Mouse (Mus musculus): ENCODE results near the gene Sdr42e1.

Gene Sdr42e1

GRCm38 (mm10) chr8:117673430-117673830 is at the start of gene Sdr42e1:
Gene Sdr42e1 (minus strand): TSS chr8:117673689.
- no peak for TF ChIP-seq GATA4 (IDR thresholded peaks at IDR 0.05; ENCODE audit: insufficient replicate concordance, low read length)

- peak; percentile 36; the same call in 1 of the 2 replicates for TF ChIP-seq GATA4 (IDR thresholded peaks at IDR 0.05; ENCODE audit: insufficient replicate concordance, low read length)
These were observed 44.8 kb upstream of the Sdr42e1 start for GRCm38 (mm10) chr8:117718152-117718860.

GRCm38 (mm10) chr8:117715896-117716295 is 42.4 kb upstream of the Sdr42e1 start:
- TF ChIP-seq GATA4 (IDR thresholded peaks at IDR 0.05; ENCODE audit: insufficient replicate concordance, low read length), result no peak

DNA sequence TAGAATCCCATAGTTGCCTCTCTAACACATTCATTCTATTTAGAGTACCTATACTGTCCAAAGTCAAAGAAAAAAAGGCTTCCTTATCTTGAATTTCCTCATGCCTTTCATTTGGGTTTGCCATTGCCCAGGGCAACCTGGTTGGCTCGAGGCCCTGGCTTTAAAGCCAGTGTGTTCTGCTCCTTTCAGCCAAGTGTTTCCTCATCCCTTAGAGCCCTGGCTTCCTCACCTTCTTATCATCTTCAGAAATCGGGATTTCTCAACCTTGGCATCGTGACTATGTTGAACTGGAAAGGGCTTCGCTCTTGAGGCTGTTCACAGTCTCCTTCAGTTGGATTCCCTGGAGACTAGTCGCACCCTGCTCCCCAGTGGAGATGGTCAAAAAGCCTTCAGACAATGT is 41.1 kb upstream of the Sdr42e1 start:
- TF ChIP-seq GATA4 (IDR thresholded peaks at IDR 0.05; ENCODE audit: insufficient replicate concordance, low read length), result peak; percentile 86; the same call in 1 of the 2 replicates

DNA sequence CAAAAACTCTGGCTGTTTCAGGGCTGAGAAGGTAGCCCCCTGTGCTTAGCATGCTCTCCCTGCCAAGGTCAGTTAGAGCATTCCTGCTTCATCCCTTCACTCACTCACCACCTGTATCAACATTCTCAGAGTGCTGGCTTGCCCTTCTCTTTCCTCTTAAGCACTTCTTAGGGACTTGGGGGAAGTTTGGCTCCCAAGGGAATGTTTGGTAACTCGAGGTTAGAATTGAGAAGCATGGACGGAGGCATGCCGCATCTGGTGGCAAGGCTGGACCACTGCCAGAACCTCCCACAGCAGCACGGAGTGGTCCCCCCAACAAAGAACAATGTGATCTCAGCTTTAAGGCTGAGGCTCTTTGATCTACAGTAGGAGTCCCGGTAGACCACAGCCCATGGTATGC is 38.7 kb upstream of the Sdr42e1 start:
- TF ChIP-seq GATA4 (IDR thresholded peaks at IDR 0.05; ENCODE audit: insufficient replicate concordance, low read length), result no peak

DNA sequence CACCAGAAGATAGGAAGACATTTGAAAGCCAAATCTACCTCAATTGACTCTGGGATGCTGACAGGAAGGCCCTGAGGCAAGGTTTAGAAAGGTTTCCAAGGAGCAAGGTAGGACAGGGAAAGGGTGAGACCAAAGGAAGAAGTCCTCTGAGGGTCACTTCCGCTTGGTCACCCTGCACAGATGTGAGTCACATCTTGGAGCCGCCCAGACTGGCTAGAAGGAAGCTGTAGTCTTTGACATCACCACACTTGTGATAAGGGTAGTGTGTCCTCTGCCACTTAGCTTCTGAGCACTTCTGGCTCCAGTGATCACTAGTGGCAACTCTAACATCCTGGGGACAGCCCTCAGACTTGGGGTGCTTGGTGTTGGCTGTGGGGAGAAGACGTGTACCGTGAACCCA is 32.7 kb upstream of the Sdr42e1 start:
- TF ChIP-seq GATA4 (IDR thresholded peaks at IDR 0.05; ENCODE audit: insufficient replicate concordance, low read length), result no peak

DNA sequence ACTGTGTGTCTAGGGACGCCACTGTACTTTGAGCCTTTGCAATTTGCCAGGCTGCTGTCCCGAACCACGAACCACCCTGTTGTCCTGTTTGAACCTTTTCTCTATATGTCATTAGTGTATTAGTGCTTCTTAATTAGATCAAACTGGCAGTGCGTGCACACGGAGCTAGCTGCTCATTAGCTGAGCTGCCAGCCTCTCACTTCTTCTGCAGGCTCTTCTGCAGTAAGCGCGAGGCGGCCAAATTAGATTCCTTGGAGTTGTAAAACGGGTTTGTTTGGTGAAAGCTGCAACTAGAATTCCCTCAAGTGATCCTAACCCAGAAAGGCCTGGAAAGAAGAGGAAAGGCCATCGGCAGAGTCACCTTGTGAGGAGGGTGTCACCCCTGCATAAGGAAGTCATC is 29.2 kb upstream of the Sdr42e1 start:
- no peak for TF ChIP-seq GATA4 (IDR thresholded peaks at IDR 0.05; ENCODE audit: insufficient replicate concordance, low read length)

- TF ChIP-seq GATA4 (IDR thresholded peaks at IDR 0.05; ENCODE audit: insufficient replicate concordance, low read length), result no peak
These were observed 28.4 kb upstream of the Sdr42e1 start, which contains the start of gene Hsd17b2 for GRCm38 (mm10) chr8:117701859-117702258. Gene Hsd17b2 (plus strand): TSS chr8:117701904.

DNA sequence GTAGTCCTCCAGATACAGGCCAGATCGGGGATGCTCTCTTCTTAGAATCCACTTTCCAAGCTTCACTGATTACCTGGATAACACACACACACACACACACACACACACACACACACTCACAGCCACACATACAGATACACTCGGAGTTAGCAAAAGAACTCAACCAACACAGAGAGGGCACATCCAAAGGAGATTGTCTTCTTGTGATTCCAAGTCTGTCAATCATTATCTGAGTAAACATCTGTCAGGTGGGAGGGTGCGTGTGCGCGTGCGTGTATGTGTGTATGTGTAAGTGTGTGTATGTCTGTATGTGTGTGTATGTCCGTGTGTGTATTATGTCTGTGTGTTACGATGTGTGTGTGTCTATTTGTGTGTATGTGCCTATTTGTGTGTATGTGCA is 27.8 kb upstream of the Sdr42e1 start:
- TF ChIP-seq GATA4 (IDR thresholded peaks at IDR 0.05; ENCODE audit: insufficient replicate concordance, low read length), result no peak

DNA sequence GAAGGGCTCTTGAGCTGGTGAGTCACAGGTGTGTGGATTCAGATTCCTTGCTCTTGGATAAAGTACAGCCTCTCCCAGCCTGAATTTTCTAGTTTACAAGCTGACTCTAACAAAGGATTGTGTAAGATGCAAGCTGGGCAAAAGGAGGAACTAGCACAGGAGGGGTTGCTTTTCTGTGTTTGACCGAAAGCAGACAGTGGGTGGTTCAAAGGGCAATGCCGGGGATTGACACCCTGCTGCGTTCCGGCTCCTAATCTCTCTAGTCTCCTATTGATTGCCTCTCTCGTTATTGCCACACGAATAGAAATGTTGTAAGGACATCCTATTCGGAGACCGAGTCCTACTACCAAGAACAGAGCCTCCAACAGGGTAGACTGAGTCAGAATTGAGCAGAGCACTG is 27.2 kb upstream of the Sdr42e1 start:
- peak; percentile 73; the same call in 1 of the 2 replicates for TF ChIP-seq GATA4 (IDR thresholded peaks at IDR 0.05; ENCODE audit: insufficient replicate concordance, low read length)

- TF ChIP-seq GATA4 (IDR thresholded peaks at IDR 0.05; ENCODE audit: insufficient replicate concordance, low read length), result no peak
These were observed 23.8 kb upstream of the Sdr42e1 start for GRCm38 (mm10) chr8:117697248-117697647.

DNA sequence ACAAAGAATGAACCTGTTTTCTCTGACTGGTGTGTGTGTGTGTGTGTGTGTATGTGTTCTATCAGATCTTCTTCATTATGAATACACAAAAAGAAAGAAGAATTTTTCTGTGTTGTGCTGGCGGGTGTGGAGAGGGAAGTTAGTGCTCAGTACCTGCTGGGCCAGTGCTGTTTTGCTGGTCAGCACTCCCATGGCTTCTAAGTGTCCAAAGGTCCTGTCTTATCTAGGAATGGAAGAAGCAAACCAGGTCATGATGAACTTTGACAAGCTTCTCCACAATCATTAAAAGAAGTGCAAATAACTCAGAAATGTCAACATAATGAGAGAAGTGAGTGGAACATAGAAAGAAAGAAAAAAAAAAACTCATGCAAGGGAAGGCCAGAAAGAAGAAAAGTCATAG is 22.1 kb upstream of the Sdr42e1 start:
- peak; percentile 98 for TF ChIP-seq GATA4 (IDR thresholded peaks at IDR 0.05; ENCODE audit: insufficient replicate concordance, low read length)

DNA sequence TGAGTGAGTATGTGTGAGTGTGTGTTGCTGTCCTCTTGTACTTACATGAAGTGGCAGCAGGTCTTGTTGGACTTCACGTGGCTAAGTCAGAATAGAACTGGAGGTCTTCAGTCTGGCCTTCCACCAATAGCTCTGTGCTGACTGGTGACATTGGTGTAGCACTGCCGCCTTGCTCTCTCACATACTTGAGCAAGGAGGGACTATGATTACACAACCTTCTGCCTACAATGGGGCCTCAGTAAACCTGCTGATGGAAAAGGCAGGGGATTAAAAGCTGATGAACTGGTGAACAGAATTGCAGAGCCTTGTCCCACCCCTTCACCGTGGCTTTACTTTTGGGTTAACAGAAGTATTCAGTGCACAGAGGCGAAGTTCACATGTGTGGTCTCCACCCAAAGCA is 18.6 kb upstream of the Sdr42e1 start:
- TF ChIP-seq GATA4 (IDR thresholded peaks at IDR 0.05; ENCODE audit: insufficient replicate concordance, low read length), result no peak

DNA sequence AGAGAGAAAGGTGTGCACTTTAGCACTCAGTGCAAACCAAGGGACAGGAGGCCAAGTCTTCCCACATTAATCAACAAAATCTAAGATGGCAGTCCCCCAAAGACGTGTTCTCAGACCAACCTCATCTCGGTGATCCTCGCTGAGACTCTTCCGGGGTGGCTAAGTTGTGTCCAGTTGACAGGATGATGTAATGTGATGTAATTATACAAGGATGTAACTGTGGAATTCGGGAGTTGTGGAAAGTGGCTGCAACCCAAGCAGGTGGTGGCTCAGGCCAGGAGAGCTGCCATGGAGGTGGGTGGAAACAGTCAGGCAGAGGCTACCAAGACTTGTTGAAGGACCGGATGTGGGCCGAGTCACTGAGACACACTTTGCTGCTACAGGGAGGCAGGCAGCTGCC is 14.4 kb upstream of the Sdr42e1 start:
- TF ChIP-seq GATA4 (IDR thresholded peaks at IDR 0.05; ENCODE audit: insufficient replicate concordance, low read length), result no peak

GRCm38 (mm10) chr8:117684504-117684903 is 11.0 kb upstream of the Sdr42e1 start:
- no peak for TF ChIP-seq GATA4 (IDR thresholded peaks at IDR 0.05; ENCODE audit: insufficient replicate concordance, low read length)

GRCm38 (mm10) chr8:117683925-117684472 is 10.5 kb upstream of the Sdr42e1 start:
- TF ChIP-seq GATA4 (IDR thresholded peaks at IDR 0.05; ENCODE audit: insufficient replicate concordance, low read length), result no peak

DNA sequence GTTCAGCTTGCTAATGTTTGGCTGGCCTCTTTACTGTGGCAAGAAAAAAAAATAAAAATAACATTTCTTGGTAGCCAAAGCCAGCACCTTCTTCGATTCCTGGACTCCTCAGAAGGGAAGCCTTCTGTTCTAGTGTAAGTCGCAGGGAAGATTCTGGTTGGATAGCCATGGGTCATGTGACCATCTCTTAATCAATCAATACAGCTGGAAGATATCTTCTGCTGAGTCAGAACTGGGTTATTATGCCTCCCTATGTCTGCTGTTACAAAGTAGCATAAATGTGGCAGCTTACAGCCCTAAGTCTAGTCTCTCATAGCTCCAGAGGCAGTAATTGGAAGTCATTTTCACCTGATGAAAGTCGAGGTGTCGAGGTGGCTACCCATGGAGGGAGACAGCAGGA is 5.2 kb upstream of the Sdr42e1 start:
- TF ChIP-seq GATA4 (IDR thresholded peaks at IDR 0.05; ENCODE audit: insufficient replicate concordance, low read length), result no peak

Measured in liver, adult (tissue).